Mouse (Mus musculus) gastrocnemius, postnatal 25 days (tissue): Measurements from ENCODE around the gene Cpt1b. TPM values are rescaled to one million over a fixed set of nuclear protein-coding genes. Genes with fewer than 3 reads are reported as not detected.

Experiments used
- DNase-seq: peaks from one replicate; pipeline ENCODE4 v3.0.0; 2022
- long read RNA-seq, 2 experiments: library from polyadenylated mRNA; stranded (forward); transcript quantifications; one replicate each; pipeline ENCODE4 v2.0.0; 2021
- total RNA-seq, 2 experiments: library from RNA; stranded (reverse); gene quantifications; 1 replicate in 1 of 2; 2 replicates in 1 of 2; pipeline ENCODE4 v1.2.3; 2021

Gene Cpt1b
- 100 to 1,000 TPM; 227 to 251 TPM for total RNA-seq
- long read RNA-seq, experiment 1, transcript Cpt1b-201 (19 exons, 2,895 nt): major isoform, 86 of 108 reads
- long read RNA-seq, experiment 1, partial matches to known transcripts: 19 of 108 reads
- long read RNA-seq, experiment 1, other reads (novel, unspliced or antisense): 3 of 108 reads
- long read RNA-seq, experiment 2, transcript Cpt1b-201 (19 exons, 2,895 nt): major isoform, 186 of 233 reads
- long read RNA-seq, experiment 2, partial matches to known transcripts: 45 of 233 reads
- long read RNA-seq, experiment 2, other reads (novel, unspliced or antisense): 2 of 233 reads

GRCm38 (mm10) chr15:89425711-89426121, at the start of gene Cpt1b:
TSS of gene Cpt1b (minus strand) at chr15:89425863.
- peak; percentile 80 for DNase-seq

GRCm38 (mm10) chr15:89475293-89475600, 49.6 kb upstream of the Cpt1b start:
- no peak for DNase-seq

GRCm38 (mm10) chr15:89474596-89475292, 49.1 kb upstream of the Cpt1b start:
- DNase-seq: no peak

GRCm38 (mm10) chr15:89473921-89474320, 48.3 kb upstream of the Cpt1b start:
- DNase-seq: no peak

GRCm38 (mm10) chr15:89473370-89473769, 47.7 kb upstream of the Cpt1b start:
- no peak for DNase-seq

- DNase-seq: no peak
Measured at GRCm38 (mm10) chr15:89471476-89471875, 45.8 kb upstream of the Cpt1b start.

GRCm38 (mm10) chr15:89468577-89468976, 42.9 kb upstream of the Cpt1b start:
- DNase-seq: no peak

GRCm38 (mm10) chr15:89465052-89465451, 39.4 kb upstream of the Cpt1b start:
- DNase-seq: no peak

- no peak for DNase-seq
Measured at GRCm38 (mm10) chr15:89463334-89464235, 37.9 kb upstream of the Cpt1b start.

- no peak for DNase-seq
Measured at GRCm38 (mm10) chr15:89462176-89462575, 36.5 kb upstream of the Cpt1b start.

- DNase-seq: no peak
Measured at GRCm38 (mm10) chr15:89461321-89461720, 35.7 kb upstream of the Cpt1b start.

- no peak for DNase-seq
Measured at GRCm38 (mm10) chr15:89460298-89460697, 34.6 kb upstream of the Cpt1b start.

GRCm38 (mm10) chr15:89459821-89460220, 34.2 kb upstream of the Cpt1b start:
- DNase-seq: no peak

GRCm38 (mm10) chr15:89458942-89459341, 33.3 kb upstream of the Cpt1b start:
- DNase-seq: no peak

GRCm38 (mm10) chr15:89455642-89456041, 30.0 kb upstream of the Cpt1b start:
- DNase-seq: no peak

GRCm38 (mm10) chr15:89454857-89455256, 29.2 kb upstream of the Cpt1b start:
- no peak for DNase-seq

- no peak for DNase-seq
Measured at GRCm38 (mm10) chr15:89453865-89454478, 28.3 kb upstream of the Cpt1b start, which contains the start of gene Mapk8ip2. TSS of gene Mapk8ip2 (plus strand) at chr15:89453913.

- DNase-seq: no peak
Measured at GRCm38 (mm10) chr15:89452906-89453864, 27.5 kb upstream of the Cpt1b start.

GRCm38 (mm10) chr15:89442486-89443070, 16.9 kb upstream of the Cpt1b start:
- no peak for DNase-seq

GRCm38 (mm10) chr15:89435878-89436277, 10.2 kb upstream of the Cpt1b start:
- no peak for DNase-seq

- DNase-seq: no peak
Measured at GRCm38 (mm10) chr15:89434136-89434535, 8.5 kb upstream of the Cpt1b start.
